Mouse (Mus musculus) lung, adult 2 months (tissue): ENCODE measurements around the gene Zranb1.

Source experiments
- CTCF ChIP-seq: fragments of 200-500 bp; IDR thresholded peaks from 2 replicates; pipeline ENCODE4 v1.5.1; 2011; ENCODE audit warnings: mild to moderate bottlenecking, low read length, control low read depth; ENCODE audit not compliant: insufficient read depth
- POLR2A ChIP-seq: fragments of 200-500 bp; IDR thresholded peaks from 2 replicates; pipeline ENCODE4 v1.6.1; 2011; ENCODE audit warnings: low read depth, mild to moderate bottlenecking, control low read depth, low read length, borderline replicate concordance; ENCODE audit errors: extremely low read depth

DNA sequence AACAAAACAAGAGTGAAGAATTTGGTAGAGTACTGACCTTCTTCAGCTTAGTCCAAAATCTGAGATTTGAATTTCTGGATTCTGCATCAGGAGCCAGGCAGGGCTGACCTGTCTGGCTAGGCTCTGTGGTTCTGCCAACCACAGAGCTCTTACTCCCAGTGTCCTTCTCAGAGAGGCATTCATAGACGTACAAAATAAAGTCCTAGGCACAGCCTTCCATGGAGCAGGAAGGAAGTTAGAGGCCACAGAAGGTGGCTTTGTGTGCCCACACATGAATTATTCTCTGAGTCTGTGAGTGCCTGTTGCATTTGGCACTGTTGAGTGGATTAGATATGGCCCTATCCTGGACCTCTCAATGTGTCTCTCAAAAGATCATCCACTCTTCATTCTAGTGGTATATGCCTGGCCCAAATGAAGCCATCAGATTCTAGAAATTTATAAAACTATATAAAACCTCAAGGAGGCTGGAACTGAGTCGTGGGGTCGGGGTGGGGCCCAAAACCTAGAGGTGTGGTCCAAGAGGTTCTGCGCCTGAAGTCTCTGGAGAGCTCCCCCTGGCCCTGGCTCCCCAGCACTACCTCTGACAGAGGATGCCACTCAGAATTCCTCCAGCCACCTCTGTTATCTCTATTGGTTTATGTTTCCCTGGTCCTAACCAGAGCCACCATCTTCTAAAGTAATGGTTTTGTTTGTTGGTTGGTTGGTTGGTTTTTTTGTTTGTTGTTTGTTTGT is 42.3 kb upstream of the Zranb1 start:
- TF ChIP-seq CTCF, result no peak
- TF ChIP-seq POLR2A, result no peak
